Mouse (Mus musculus) stomach, postnatal 0 days (tissue): ENCODE data around the gene Grk2. TPM values are rescaled to one million over a fixed set of nuclear protein-coding genes. Genes with fewer than 3 reads are reported as not detected.

ENCODE experiments used
- ATAC-seq: fragments of 200-750 bp; cut with Nextera tagmentation; 2 replicates; pipeline ENCODE4 v1.8.0; 2017; ENCODE audit not compliant: low FRiP score, low TSS enrichment
- DNase-seq: peaks from one replicate; pipeline ENCODE4 v3.0.0-alpha.2; 2016; ENCODE audit warnings: low spot score
- H3K27ac ChIP-seq: fragments of 300-500 bp; sonication (generic); replicated peaks from 2 replicates; pipeline ENCODE4 v1.5.1; 2014; ENCODE audit warnings: mild to moderate bottlenecking, control low read depth
- H3K27me3 ChIP-seq: fragments of 300-500 bp; sonication (generic); 2 replicates; pipeline ENCODE4 v1.6.1; 2014; ENCODE audit warnings: low read length; ENCODE audit not compliant: control insufficient read depth, insufficient read depth
- H3K36me3 ChIP-seq: fragments of 300-500 bp; sonication (generic); 2 replicates; pipeline ENCODE4 v1.6.1; 2014; ENCODE audit warnings: low read length, mixed read lengths; ENCODE audit not compliant: control insufficient read depth, insufficient read depth
- H3K4me1 ChIP-seq: fragments of 300-500 bp; sonication (generic); replicated peaks from 2 replicates; pipeline ENCODE4 v1.6.1; 2014; ENCODE audit warnings: antibody characterized with exemption; ENCODE audit not compliant: control insufficient read depth, insufficient read depth
- H3K4me2 ChIP-seq: fragments of 300-500 bp; sonication (generic); replicated peaks from 2 replicates; pipeline ENCODE4 v1.6.1; 2014; ENCODE audit warnings: low read depth, mild to moderate bottlenecking, control low read depth, moderate library complexity
- H3K4me3 ChIP-seq: fragments of 300-500 bp; sonication (generic); 2 replicates; pipeline ENCODE4 v1.5.1; 2014; ENCODE audit warnings: low read depth, low read length, control low read depth
- H3K9ac ChIP-seq: fragments of 300-500 bp; sonication (generic); 2 replicates; pipeline ENCODE4 v1.6.1; 2014; ENCODE audit warnings: mild to moderate bottlenecking, low read length, control low read depth, mixed read lengths
- H3K9me3 ChIP-seq: fragments of 300-500 bp; sonication (generic); 2 replicates; pipeline ENCODE4 v1.6.1; 2016; ENCODE audit warnings: low read length; ENCODE audit not compliant: control insufficient read depth
- CTCF ChIP-seq: IDR thresholded peaks from 2 replicates; pipeline ENCODE4 v1.5.1; 2016; ENCODE audit warnings: antibody characterized with exemption, low read depth, mild to moderate bottlenecking, moderate library complexity
- EP300 ChIP-seq: optimal IDR thresholded peaks from 2 replicates; pipeline ENCODE3; 2016; ENCODE audit warnings: antibody characterized with exemption
- WGBS: fragments of 180-500 bp; shearing (Covaris S2); extraction: QIAGEN DNeasy Blood & Tissue Kit; methylation state at CpG from one replicate; pipeline ENCODE4 v1.1.7; 2014; 5-methylcytosine and 5-hydroxymethylcytosine counted together
- polyA plus RNA-seq: library from polyadenylated mRNA; unstranded; fragments of >200 nt; fragmentation: Nextera tagmentation; extraction: Ambion mirVana; gene quantifications from 2 replicates; pipeline ENCODE4 v1.2.1, GENCODE M21; 2015

The Grk2 gene
- polyA plus RNA-seq, 1 experiment from 2014 or later: 19.3 TPM

- Histone ChIP-seq H3K4me1 (no peaks in the 10 kb centered on the region), H3K27me3 (no peaks in the 10 kb centered on the region), H3K9ac (no peak overlapping the region), H3K4me2 (no peak overlapping the region), H3K4me3 (no peak overlapping the region), H3K27ac (no peak overlapping the region), H3K36me3 (no peaks in the 10 kb centered on the region), H3K9me3 (no peaks in the 10 kb centered on the region)
- peak; percentile 50 for DNase-seq
- ATAC-seq: no peak
- 95% methylated on average over 1 of the region's 1 CpGs for WGBS
- no peak for TF ChIP-seq EP300
- peak; percentile 58 for TF ChIP-seq CTCF
Observed at GRCm38 (mm10) chr19:4279487-4279886, 26.5 kb downstream of the Grk2 start.

- H3K27ac ChIP-seq: no peak overlapping the region
- H3K27me3 ChIP-seq: no peaks in the 10 kb centered on the region
- H3K4me2 ChIP-seq: no peak overlapping the region
- WGBS: 96% methylated on average over 11 of the region's 11 CpGs
- H3K4me3 ChIP-seq: no peak overlapping the region
- H3K4me1 ChIP-seq: no peaks in the 10 kb centered on the region
- TF ChIP-seq EP300 (no peak), CTCF (no peak)
- H3K36me3 ChIP-seq: no peaks in the 10 kb centered on the region
- no peak for ATAC-seq
- H3K9me3 ChIP-seq: no peaks in the 10 kb centered on the region
- no peak for DNase-seq
- no peak overlapping the region for H3K9ac ChIP-seq
Observed at GRCm38 (mm10) chr19:4270972-4271371, 35.0 kb downstream of the Grk2 start.

GRCm38 (mm10) chr19:4270187-4270586 is 35.8 kb downstream of the Grk2 start:
- H3K27ac ChIP-seq: no peak overlapping the region
- no peaks in the 10 kb centered on the region for H3K36me3 ChIP-seq
- H3K9me3 ChIP-seq: no peaks in the 10 kb centered on the region
- H3K27me3 ChIP-seq: no peaks in the 10 kb centered on the region
- ATAC-seq (no peak), DNase-seq (no peak)
- TF ChIP-seq CTCF: no peak
- no peak for TF ChIP-seq EP300
- H3K4me2 ChIP-seq: no peak overlapping the region
- H3K9ac ChIP-seq: no peak overlapping the region
- H3K4me1 ChIP-seq: no peaks in the 10 kb centered on the region
- H3K4me3 ChIP-seq: no peak overlapping the region
- WGBS: 76% methylated on average over 6 of the region's 6 CpGs

GRCm38 (mm10) chr19:4268566-4269361 is 37.3 kb downstream of the Grk2 start, which contains the start of gene Ssh3:
Gene Ssh3 (minus strand): TSS chr19:4269180.
- Histone ChIP-seq H3K36me3 (0 out of 2 replicates have a peak, but pooled peaks cover 3% of the 10 kb centered on the region), H3K9me3 (no peaks in the 10 kb centered on the region), H3K27ac (peak within 1 kb of the TSS; percentile 90), H3K4me2 (peak within 1 kb of the TSS; percentile 77), H3K9ac (peak within 1 kb of the TSS; percentile 72), H3K4me1 (0 out of 2 replicates have a peak, but pooled peaks cover 2% of the 10 kb centered on the region), H3K27me3 (no peaks in the 10 kb centered on the region), H3K4me3 (peak within 1 kb of the TSS; percentile 55)
- WGBS: 7% methylated on average over 44 of the region's 46 CpGs
- TF ChIP-seq CTCF (no peak), EP300 (no peak)
- DNase-seq (peak; percentile 95), ATAC-seq (peak; percentile 96)

- H3K4me2 ChIP-seq: no peak overlapping the region
- TF ChIP-seq CTCF (peak; percentile 38), EP300 (no peak)
- DNase-seq (no peak), ATAC-seq (no peak)
- H3K27me3 ChIP-seq: no peaks in the 10 kb centered on the region
- 0 out of 2 replicates have a peak, but pooled peaks cover 3% of the 10 kb centered on the region for H3K36me3 ChIP-seq
- no peak overlapping the region for H3K4me3 ChIP-seq
- H3K4me1 ChIP-seq: 0 out of 2 replicates have a peak, but pooled peaks cover 2% of the 10 kb centered on the region
- no peak overlapping the region for H3K27ac ChIP-seq
- WGBS: 62% methylated on average over 4 of the region's 4 CpGs
- H3K9ac ChIP-seq: no peak overlapping the region
- H3K9me3 ChIP-seq: no peaks in the 10 kb centered on the region
Observed at GRCm38 (mm10) chr19:4265956-4266355, 40.1 kb downstream of the Grk2 start.
